In the genomic region with DNA sequence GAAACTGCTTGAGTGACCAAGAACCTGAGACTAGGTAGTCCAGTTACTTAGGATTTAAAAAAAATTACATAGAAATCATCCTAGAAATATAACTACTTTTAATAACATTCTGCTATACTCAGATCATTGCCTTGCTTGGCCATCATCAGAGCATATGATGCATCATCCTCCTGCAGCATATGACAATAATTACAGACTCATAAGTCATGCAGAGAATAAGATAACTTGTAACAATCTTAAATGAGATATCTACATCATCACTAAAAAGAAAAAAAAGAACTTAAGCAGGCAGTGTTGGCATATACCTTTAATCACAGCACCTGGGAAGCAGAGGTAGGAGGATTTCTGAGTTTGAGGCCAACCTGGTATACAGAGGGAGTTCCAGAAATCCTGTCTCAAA, we compare ENCODE assay signal across 18 mouse cellular contexts.
DNase-seq lines count a peak whose midpoint lies in the region; TF ChIP-seq lines count a peak whose summit lies in the region.
"Had no signal": no experiment of that assay in that cellular context is flagged by ENCODE, and none has a peak within 500 bp of the region (broad histone marks: within the 10 kb centered on the region; RNA-seq: fewer than 3 reads in every experiment).

No protein-coding gene starts in this region.

- no peak; a peak in 1 of 4 replicates for TF ChIP-seq EP300 in MEL (IDR thresholded peaks at IDR 0.05; ENCODE audit: low read depth in 1 of 2, low read length in 2 of 2)

- TF ChIP-seq RAD21 in MEL (IDR thresholded peaks at IDR 0.05; ENCODE audit: low read depth, low read length) = no peak

- TF ChIP-seq POLR2A in MEL (IDR thresholded peaks at IDR 0.05; ENCODE audit: control insufficient read depth in 1 of 2, insufficient read depth in 1 of 2, low read depth in 1 of 2, low read length in 2 of 2, poor library complexity in 1 of 2) = no peak

- peak overlapping the region in 1 of 2 experiments; percentile 23; a peak in 2 of 4 replicates for H3K4me3 ChIP-seq in MEL (ENCODE audit: control insufficient read depth in 1 of 2, insufficient read depth in 1 of 2, low read depth in 2 of 2, low read length in 2 of 2)

- H3K27me3 ChIP-seq in MEL (ENCODE audit: control insufficient read depth in 1 of 2, insufficient read depth in 2 of 2, low read length in 2 of 2) = no peaks in the 10 kb centered on the region
- H3K27me3 ChIP-seq: CH12.LX had no signal

- H3K79me2 ChIP-seq in MEL (ENCODE audit: control insufficient read depth, insufficient read depth, low read length, poor library complexity) = no peaks in the 10 kb centered on the region

- DNase-seq in MEL (ENCODE audit: low read depth, low spot score) (peak; percentile 51), MEL-GATA-1-ER (ENCODE audit: extremely low read depth, low read depth) (peak; percentile 32)
- DNase-seq in kidney, postnatal 10 days = no peak
- DNase-seq in lung, postnatal 4 days = no peak
- DNase-seq: adrenal gland, adult 2 months; adrenal gland, adult 8-10 months; adrenal gland, postnatal 10 days; adrenal gland, postnatal 14 days; adrenal gland, postnatal 25 days; adrenal gland, postnatal 36 days; B cell, adult 2 months; cerebellum, adult 11 months; cerebellum, adult 11-12 months; cerebellum, adult 18-20 months; cerebellum, adult 2 months; cerebellum, adult 8-10 months had no signal

- no peak overlapping the region for H3K9ac ChIP-seq in MEL (ENCODE audit: control insufficient read depth, low read depth, low read length, poor library complexity, severe bottlenecking)

- H3K27ac ChIP-seq in MEL (ENCODE audit: control insufficient read depth, low read depth, low read length) = peak overlapping the region; percentile 69

- no peak for TF ChIP-seq CTCF in MEL (IDR thresholded peaks at IDR 0.05 in 2 of 3, conservative IDR thresholded peaks at IDR 0.05 in 1 of 3; ENCODE audit: control insufficient read depth in 1 of 3, insufficient read depth in 1 of 3, low read depth in 2 of 3, low read length in 3 of 3, poor library complexity in 1 of 3, severe bottlenecking in 1 of 3)

- no peaks in the 10 kb centered on the region for H3K9me3 ChIP-seq in MEL (replicated peaks; ENCODE audit: insufficient read depth, low read length)
- H3K9me3 ChIP-seq: G1E had no signal

- H3K36me3 ChIP-seq in MEL (ENCODE audit: control insufficient read depth in 1 of 2, insufficient read depth in 2 of 2, low read length in 2 of 2) = peaks cover 0 to 13% of the 10 kb centered on the region in 2 experiments; a peak in 2 of 4 replicates
- H3K36me3 ChIP-seq: G1E had no signal

- peaks cover 2 to 12% of the 10 kb centered on the region in 2 experiments; a peak in 3 of 4 replicates for H3K4me1 ChIP-seq in MEL (ENCODE audit: control insufficient read depth in 1 of 2, insufficient read depth in 2 of 2, low read length in 2 of 2)

TF ChIP-seq in MEL, 35 proteins besides CTCF, POLR2A, EP300 and RAD21:
- TF ChIP-seq CHD1 (IDR thresholded peaks at IDR 0.05; ENCODE audit: low read depth, low read length) = no peak
- TF ChIP-seq TAL1 (IDR thresholded peaks at IDR 0.05; ENCODE audit: low read length) = no peak
- peak; percentile 69 for TF ChIP-seq ZNF384 (IDR thresholded peaks at IDR 0.05; ENCODE audit: low read depth, low read length)
- TF ChIP-seq TCF12 (IDR thresholded peaks at IDR 0.05; ENCODE audit: low read depth, low read length) = 0 out of 2 replicates have a peak, but pooled peaks have one; percentile 14
- no peak for TF ChIP-seq USF2 (IDR thresholded peaks at IDR 0.05; ENCODE audit: borderline replicate concordance in 1 of 2, insufficient read depth in 1 of 2, low read depth in 1 of 2, low read length in 2 of 2)
- TF ChIP-seq MXI1 (IDR thresholded peaks at IDR 0.05; ENCODE audit: low read depth, low read length) = no peak
- no peak for TF ChIP-seq CHD2 (IDR thresholded peaks at IDR 0.05; ENCODE audit: low read length)
- 0 out of 2 replicates have a peak, but pooled peaks have one; percentile 20 for TF ChIP-seq BHLHE40 (IDR thresholded peaks at IDR 0.05; ENCODE audit: borderline replicate concordance, low read depth, low read length)
- TF ChIP-seq E2F4 (IDR thresholded peaks at IDR 0.05; ENCODE audit: borderline replicate concordance, low read depth, low read length) = no peak
- no peak for TF ChIP-seq ELF1 (IDR thresholded peaks at IDR 0.05; ENCODE audit: low read depth, low read length)
- TF ChIP-seq SMC3 (IDR thresholded peaks at IDR 0.05; ENCODE audit: low read depth, low read length) = no peak; the same call in 1 of the 2 replicates
- TF ChIP-seq UBTF (IDR thresholded peaks at IDR 0.05; ENCODE audit: borderline replicate concordance, insufficient read depth, low read depth, low read length) = no peak
- no peak for TF ChIP-seq MAZ (IDR thresholded peaks at IDR 0.05; ENCODE audit: low read depth, low read length)

Comparison
In these comparisons a context has a peak if more than half of its experiments do, and no peak if none do; other contexts are left out.
1. DNase-seq: peak in MEL (single experiment) and MEL-GATA-1-ER (single experiment); none in kidney, postnatal 10 days (single experiment) and lung, postnatal 4 days (0 of 2).